Mouse (Mus musculus): ENCODE data around the gene Cct8.
A peak's percentile ranks its signal among the peaks of the same experiment; 100 is the strongest.
"Not testable (repeated sequence)": the region's sequence is repeated elsewhere in the genome, so short reads cannot be mapped to it uniquely, and the experiment has no call there.

Cct8 gene

GRCm38 (mm10) chr16:87495716-87496447 is at the start of gene Cct8:
Cct8 (minus strand) TSS chr16:87495873.
- peak; percentile 94 for DNase-seq (ENCODE audit: low read depth)

DNA sequence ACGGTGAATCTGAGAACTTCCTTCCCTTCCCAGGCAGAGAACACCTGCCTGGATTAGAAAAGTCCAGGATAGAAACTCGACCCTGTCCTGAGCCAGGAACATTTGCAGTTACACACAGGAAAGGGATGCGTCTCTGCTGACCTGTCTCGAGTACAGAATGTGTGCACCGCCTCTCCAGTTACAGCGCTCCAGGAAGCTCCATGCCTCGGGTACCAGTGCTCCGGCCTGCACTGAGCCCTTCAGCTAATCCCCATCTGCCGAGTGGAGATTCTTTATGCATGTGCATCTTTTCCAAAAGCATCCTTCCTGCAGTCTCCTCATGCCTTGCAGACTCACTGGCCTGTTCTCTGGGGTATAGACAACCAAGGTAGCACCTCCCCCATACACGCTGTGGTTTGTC is 33.1 kb upstream of the Cct8 start:
- no peak for DNase-seq (ENCODE audit: low read depth)

GRCm38 (mm10) chr16:87527553-87528249 is 32.0 kb upstream of the Cct8 start:
- DNase-seq (ENCODE audit: low read depth), result no peak

- no peak for DNase-seq (ENCODE audit: low read depth)
These were observed 28.6 kb upstream of the Cct8 start for GRCm38 (mm10) chr16:87524228-87524627.

DNA sequence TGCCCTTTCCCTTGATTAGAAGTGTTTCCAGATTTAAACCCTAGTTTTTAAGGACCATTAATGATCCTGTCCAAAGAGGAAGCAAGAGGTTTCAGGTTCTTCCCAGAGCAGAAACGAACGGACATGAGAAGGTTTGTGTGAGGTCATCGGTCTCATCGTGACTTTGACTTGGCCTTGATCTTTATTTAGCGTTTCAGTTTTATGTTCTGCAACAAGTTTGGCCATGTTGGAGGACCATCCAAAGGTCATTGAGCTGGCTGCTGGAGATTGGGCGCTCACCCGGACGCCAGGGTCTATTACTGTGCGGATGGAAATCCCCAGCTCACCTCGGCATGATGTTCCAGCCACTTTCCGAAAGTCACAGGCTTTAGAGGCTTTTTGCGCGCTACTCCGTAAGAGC is 16.7 kb upstream of the Cct8 start:
- DNase-seq (ENCODE audit: low read depth), result no peak

DNA sequence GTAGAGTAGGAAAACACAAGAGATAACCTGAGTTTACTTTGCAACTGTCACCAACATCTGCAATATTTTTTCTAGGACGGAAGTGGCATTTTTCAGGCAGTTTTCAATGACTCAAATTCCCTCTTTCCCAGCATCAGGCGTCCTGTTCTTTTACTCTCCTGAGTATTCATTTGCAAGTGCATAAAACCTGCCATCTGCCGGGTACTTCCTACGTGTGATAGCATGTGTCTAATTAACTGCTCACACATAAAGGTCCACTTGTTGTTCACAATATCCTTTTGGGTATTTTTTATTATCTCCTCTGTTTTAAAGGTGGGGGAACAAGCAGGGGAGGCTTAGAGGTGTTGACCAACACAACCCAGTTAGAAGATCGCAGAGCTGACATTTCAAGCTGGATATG is 16.0 kb upstream of the Cct8 start:
- no peak for DNase-seq (ENCODE audit: low read depth)

DNA sequence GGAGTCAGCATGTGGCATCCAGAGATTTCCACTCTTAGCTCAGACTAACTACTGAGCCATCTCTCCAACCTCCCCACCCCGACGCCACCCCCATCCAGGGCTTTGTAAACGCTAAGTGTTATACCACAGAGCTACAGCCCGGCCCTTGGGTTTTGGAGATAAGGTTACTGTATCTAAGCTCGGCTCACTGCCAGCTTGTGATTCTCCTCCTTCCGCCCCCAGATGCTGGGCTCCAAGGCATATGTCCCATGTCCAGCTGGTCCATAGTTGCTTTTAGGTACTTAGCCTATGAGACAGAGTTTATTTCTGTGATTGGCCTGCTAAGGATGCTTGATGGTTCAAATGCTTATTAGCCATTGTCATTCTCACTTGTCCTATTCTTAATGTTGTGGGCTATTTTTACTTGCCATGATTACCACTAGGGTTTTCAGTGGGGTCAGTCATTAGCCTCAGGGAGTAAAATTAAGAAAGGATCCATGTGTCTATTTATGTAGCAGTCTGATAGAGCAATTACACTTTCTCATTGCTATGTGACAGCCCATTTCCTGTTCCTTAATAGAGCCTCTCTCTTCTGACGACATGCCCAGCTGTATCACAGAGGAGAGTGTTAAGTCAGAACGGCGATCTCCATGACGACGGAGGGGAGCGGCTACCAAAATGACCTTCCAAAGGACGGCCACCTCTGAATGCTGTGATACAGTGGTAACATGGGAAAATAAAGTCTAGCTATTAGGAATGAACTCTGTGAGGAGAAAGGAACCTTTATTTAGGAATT is 5.8 kb upstream of the Cct8 start:
- peak; percentile 22 for DNase-seq (ENCODE audit: low read depth)

GRCm38 (mm10) chr16:87499556-87499955 is 3.9 kb upstream of the Cct8 start:
- no peak for DNase-seq (ENCODE audit: low read depth)

DNA sequence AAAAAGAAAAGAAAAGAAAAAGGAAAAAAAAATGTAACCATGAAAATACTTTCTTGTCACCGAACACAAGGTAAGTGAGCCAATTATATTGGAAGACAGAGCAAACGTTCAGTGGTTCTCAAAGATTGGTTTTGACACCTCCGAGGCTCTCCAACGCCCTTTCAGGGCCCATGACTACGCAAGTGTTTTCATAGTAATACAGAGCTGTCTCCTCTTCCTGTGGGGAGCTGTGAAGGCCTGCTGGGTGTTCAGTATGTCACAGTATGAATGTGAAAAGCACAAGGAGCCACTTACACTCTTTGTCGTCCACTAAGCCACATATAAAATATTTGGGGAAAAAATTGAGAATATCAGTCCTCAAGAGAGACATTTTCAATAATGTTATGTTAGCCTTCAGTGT is 1.5 kb upstream of the Cct8 start:
- DNase-seq (ENCODE audit: low read depth), result no peak

GRCm38 (mm10) chr16:87496728-87497127 is 1.1 kb upstream of the Cct8 start:
- DNase-seq (ENCODE audit: low read depth), result no peak

GRCm38 (mm10) chr16:87494955-87495655 is 568 bp downstream of the Cct8 start:
- DNase-seq (ENCODE audit: low read depth), result no peak

- not testable (repeated sequence) for DNase-seq (ENCODE audit: low read depth)
These were observed 3.4 kb downstream of the Cct8 start for GRCm38 (mm10) chr16:87492191-87492792.

- DNase-seq (ENCODE audit: low read depth), result no peak
These were observed 7.1 kb downstream of the Cct8 start for GRCm38 (mm10) chr16:87488605-87489004.

DNA sequence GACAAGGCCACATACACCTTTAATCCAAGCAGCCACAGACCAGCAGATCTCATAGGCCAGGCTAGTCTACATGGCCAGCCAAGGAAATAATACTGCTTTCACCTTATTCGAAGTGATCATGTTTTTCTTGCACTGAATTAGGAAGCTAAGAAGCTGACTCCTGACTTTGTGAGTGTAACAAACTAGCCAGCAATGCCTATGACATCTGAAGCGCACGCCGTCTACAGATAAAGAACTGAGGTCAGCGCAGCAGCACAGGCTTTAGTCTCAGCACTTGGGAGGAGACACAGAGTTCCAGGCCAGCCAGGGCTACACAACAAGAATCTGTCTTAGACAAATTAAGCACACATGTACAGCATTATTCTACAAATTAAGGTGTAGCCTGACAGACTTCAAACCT is 8.9 kb downstream of the Cct8 start:
- no peak for DNase-seq (ENCODE audit: low read depth)

DNA sequence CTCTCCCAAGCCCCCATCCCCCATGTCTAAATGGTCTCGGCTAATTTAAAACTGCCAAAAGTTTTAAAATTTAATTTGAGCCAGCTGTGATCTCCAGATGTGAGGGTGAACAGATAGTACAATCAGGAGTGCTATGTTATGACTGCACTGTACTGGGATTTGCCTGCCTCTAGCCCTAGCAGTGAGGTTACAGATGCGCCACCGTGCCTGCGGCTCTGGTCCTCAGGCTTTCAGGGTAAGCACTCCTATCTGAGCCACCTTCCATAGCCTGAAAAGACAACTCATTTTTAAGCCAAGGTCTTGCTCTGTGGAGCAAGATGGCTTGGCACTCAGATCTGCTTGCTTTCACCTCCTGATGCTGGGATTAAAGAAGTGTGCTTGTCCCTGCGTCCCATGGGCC is 11.3 kb downstream of the Cct8 start:
- DNase-seq (ENCODE audit: low read depth), result no peak

GRCm38 (mm10) chr16:87470579-87470978 is 25.1 kb downstream of the Cct8 start:
- DNase-seq (ENCODE audit: low read depth), result no peak

GRCm38 (mm10) chr16:87458752-87459151 is 36.9 kb downstream of the Cct8 start:
- DNase-seq (ENCODE audit: low read depth), result no peak

DNA sequence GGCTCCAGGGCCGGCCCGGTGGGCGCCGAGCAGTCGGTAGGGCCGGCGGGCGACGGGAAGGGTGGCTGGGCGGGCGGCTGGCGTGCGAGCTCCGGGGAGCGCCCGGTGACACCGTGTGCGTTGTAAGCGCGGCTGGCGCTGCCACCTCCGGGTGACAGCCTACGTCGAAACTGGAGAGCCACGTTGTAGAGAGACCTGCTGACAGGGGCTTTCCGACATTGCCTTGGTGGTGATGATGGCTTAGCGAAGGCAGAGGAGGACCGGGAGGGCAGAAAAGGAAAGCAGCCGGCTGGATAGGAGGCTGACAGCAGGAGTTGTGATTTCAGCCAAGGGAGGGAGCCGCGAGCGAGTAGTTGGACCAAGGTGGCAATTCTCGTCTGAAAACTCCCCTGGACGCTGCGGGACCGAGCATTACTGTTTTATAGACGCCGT is 40.5 kb downstream of the Cct8 start:
- no peak for DNase-seq (ENCODE audit: low read depth)

- DNase-seq (ENCODE audit: low read depth), result peak; percentile 81
These were observed 41.1 kb downstream of the Cct8 start, which contains the start of gene Usp16 for GRCm38 (mm10) chr16:87454419-87455179. Usp16 (plus strand) TSS chr16:87454703.

GRCm38 (mm10) chr16:87453226-87453625 is 42.4 kb downstream of the Cct8 start:
- DNase-seq (ENCODE audit: low read depth), result no peak

DNA sequence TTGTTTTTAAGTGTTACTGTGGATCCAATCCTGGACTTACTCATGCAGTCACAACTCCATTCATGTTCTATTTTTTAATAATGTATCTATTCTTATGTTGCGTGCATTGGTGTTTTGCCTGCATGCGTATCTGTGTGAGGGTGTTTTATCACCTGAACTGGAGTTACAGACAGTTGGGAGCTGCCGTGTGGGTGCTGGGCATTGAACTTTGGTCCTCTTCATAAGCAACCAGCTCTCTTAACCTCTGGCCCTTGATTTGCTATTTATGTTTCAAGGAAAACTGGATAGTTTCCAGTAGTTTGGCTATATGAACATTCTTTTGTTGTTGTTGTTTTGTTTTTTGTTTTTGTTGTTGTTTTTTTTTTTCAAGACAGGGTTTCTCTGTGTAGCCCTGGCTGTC is 50.1 kb downstream of the Cct8 start:
- no peak for DNase-seq (ENCODE audit: low read depth)
